Mouse (Mus musculus) CH12.LX (cell line): ENCODE data around the gene Csk. TPM values are rescaled to one million over a fixed set of nuclear protein-coding genes. Genes with fewer than 3 reads are reported as not detected.

Experiments used
- DNase-seq: peaks from one replicate; pipeline ENCODE4 v3.0.0-alpha.2; 2013; ENCODE audit errors: extremely low read depth
- H3K27ac ChIP-seq: 2 replicates; pipeline ENCODE4 v1.5.1; 2012; ENCODE audit warnings: low read depth, mild to moderate bottlenecking, control low read depth, moderate library complexity; ENCODE audit not compliant: insufficient read depth
- H3K27me3 ChIP-seq: replicated peaks from 2 replicates; pipeline ENCODE3; 2012; ENCODE audit warnings: inconsistent platforms
- H3K36me3 ChIP-seq, 2 experiments: replicated peaks in 1 of 2; 2 replicates each; pipeline versions ENCODE3 to v1.6.1; 2012; ENCODE audit warnings: inconsistent platforms in 1 of 2, low read length in 1 of 2, mild to moderate bottlenecking in 1 of 2, mixed read lengths in 1 of 2, moderate library complexity in 1 of 2; ENCODE audit not compliant: control insufficient read depth in 1 of 2, insufficient read depth in 1 of 2
- H3K4me1 ChIP-seq, 2 experiments: 2 replicates each; pipeline ENCODE4 v1.6.1; 2012; ENCODE audit warnings: inconsistent platforms in 1 of 2, moderate library complexity in 1 of 2; ENCODE audit not compliant: insufficient read depth in 2 of 2, control insufficient read depth in 1 of 2
- H3K4me2 ChIP-seq: 2 replicates; pipeline ENCODE4 v1.6.1; 2012; ENCODE audit warnings: low read depth, mild to moderate bottlenecking, control low read depth; ENCODE audit not compliant: poor library complexity, insufficient read depth, severe bottlenecking
- H3K4me3 ChIP-seq, 3 experiments: fragments of 150-350 bp in 1 of 3; sonication (generic) in 1 of 3; replicated peaks in 1 of 3; 2 replicates each; pipeline versions ENCODE3 to v1.5.1; 2011 to 2012; ENCODE audit warnings: low read depth in 2 of 3, low read length in 2 of 3, mild to moderate bottlenecking in 2 of 3, moderate library complexity in 2 of 3, control low read depth in 1 of 3, improper control_type of control experiment in 1 of 3, inconsistent platforms in 1 of 3, mixed read lengths in 1 of 3; ENCODE audit not compliant: poor library complexity in 1 of 3
- H3K79me2 ChIP-seq: replicated peaks from 2 replicates; pipeline ENCODE4 v1.6.1; 2012; ENCODE audit warnings: mild to moderate bottlenecking, moderate library complexity; ENCODE audit not compliant: control insufficient read depth, poor library complexity, insufficient read depth, severe bottlenecking; ENCODE audit errors: extremely low read depth
- H3K9ac ChIP-seq: 2 replicates; pipeline ENCODE4 v1.6.1; 2012; ENCODE audit warnings: low read depth, mild to moderate bottlenecking, control low read depth, moderate library complexity; ENCODE audit not compliant: insufficient read depth
- H3K9me3 ChIP-seq: replicated peaks from 2 replicates; pipeline ENCODE3; 2012; ENCODE audit warnings: low read length, inconsistent platforms, mixed read lengths
- BHLHE40 ChIP-seq: IDR thresholded peaks from 2 replicates; pipeline ENCODE4 v1.6.1; 2011; ENCODE audit warnings: mild to moderate bottlenecking, low read depth, low read length, improper control_type of control experiment
- CHD1 ChIP-seq: IDR thresholded peaks from 2 replicates; pipeline ENCODE4 v1.6.1; 2012; ENCODE audit warnings: low read depth, low read length, improper control_type of control experiment, inconsistent platforms
- CHD2 ChIP-seq: IDR thresholded peaks from 2 replicates; pipeline ENCODE4 v1.6.1; 2011; ENCODE audit warnings: low read length, improper control_type of control experiment
- CTCF ChIP-seq, 2 experiments: IDR thresholded peaks in 1 of 2; conservative IDR thresholded peaks in 1 of 2; 2 replicates each; pipeline ENCODE4 v1.5.1; 2011 to 2012; ENCODE audit warnings: low read depth in 2 of 2, low read length in 2 of 2, improper control_type of control experiment in 1 of 2, inconsistent platforms in 1 of 2, mild to moderate bottlenecking in 1 of 2, moderate library complexity in 1 of 2
- EP300 ChIP-seq: IDR thresholded peaks from 2 replicates; pipeline ENCODE4 v1.6.1; 2011; ENCODE audit warnings: low read length, improper control_type of control experiment
- ETS1 ChIP-seq: conservative IDR thresholded peaks from 2 replicates; pipeline ENCODE4 v1.6.1; 2012; ENCODE audit warnings: low read depth, mild to moderate bottlenecking, inconsistent platforms, low read length, improper control_type of control experiment, moderate library complexity
- HCFC1 ChIP-seq: IDR thresholded peaks from 2 replicates; pipeline ENCODE4 v1.6.1; 2012; ENCODE audit warnings: low read depth, mild to moderate bottlenecking, inconsistent platforms, low read length, improper control_type of control experiment
- MAFK ChIP-seq: IDR thresholded peaks from 2 replicates; pipeline ENCODE4 v1.6.1; 2011; ENCODE audit warnings: low read length, improper control_type of control experiment; ENCODE audit not compliant: insufficient replicate concordance
- MAZ ChIP-seq: IDR thresholded peaks from 2 replicates; pipeline ENCODE4 v1.6.1; 2012; ENCODE audit warnings: low read depth, mild to moderate bottlenecking, inconsistent platforms, low read length, improper control_type of control experiment, moderate library complexity
- MEF2A ChIP-seq: IDR thresholded peaks from 2 replicates; pipeline ENCODE4 v1.6.1; 2014; ENCODE audit warnings: low read depth, mild to moderate bottlenecking, inconsistent platforms, low read length, improper control_type of control experiment, borderline replicate concordance
- POLR2A ChIP-seq: IDR thresholded peaks from 2 replicates; pipeline ENCODE4 v1.6.1; 2011; ENCODE audit warnings: low read depth, mild to moderate bottlenecking, improper control_type of control experiment, low read length
- RAD21 ChIP-seq: IDR thresholded peaks from 2 replicates; pipeline ENCODE4 v1.6.1; 2011; ENCODE audit warnings: low read depth, mild to moderate bottlenecking, low read length, improper control_type of control experiment, moderate library complexity
- RCOR1 ChIP-seq: conservative IDR thresholded peaks from 2 replicates; pipeline ENCODE4 v1.6.1; 2012; ENCODE audit warnings: low read depth, mild to moderate bottlenecking, inconsistent platforms, low read length, improper control_type of control experiment
- SMC3 ChIP-seq: IDR thresholded peaks from 2 replicates; pipeline ENCODE4 v1.6.1; 2011; ENCODE audit warnings: low read depth, low read length, improper control_type of control experiment
- TBP ChIP-seq: conservative IDR thresholded peaks from 2 replicates; pipeline ENCODE4 v1.6.1; 2011; ENCODE audit warnings: low read depth, low read length, improper control_type of control experiment
- UBTF ChIP-seq: IDR thresholded peaks from 2 replicates; pipeline ENCODE4 v1.6.1; 2012; ENCODE audit warnings: low read depth, mild to moderate bottlenecking, inconsistent platforms, low read length, improper control_type of control experiment, moderate library complexity
- USF2 ChIP-seq: conservative IDR thresholded peaks from 2 replicates; pipeline ENCODE4 v1.6.1; 2011; ENCODE audit warnings: low read depth, low read length, improper control_type of control experiment
- dilution Hi-C: fragments of 300-500 bp; cut with MboI; formaldehyde crosslinking; loops from 2 replicates; pipeline ENCODE4 v1.14.3; 2020; ENCODE audit warnings: low sequenced_read_pairs; ENCODE audit not compliant: extremely low pct_unique_long_range_greater_than_20kb, extremely low pct_ligation_motif_present
- in situ Hi-C: fragments of 300-500 bp; cut with MboI; formaldehyde crosslinking; loops from 3 replicates; pipeline ENCODE4 v1.14.3; 2019; ENCODE audit warnings: low sequenced_read_pairs, low pct_ligation_motif_present, low pct_unique_long_range_greater_than_20kb, mixed read lengths
- polyA plus RNA-seq: library from polyadenylated mRNA; unstranded; fragments of >175 nt; gene quantifications from 2 replicates; pipeline ENCODE4 v1.2.1, GENCODE M21; 2012; ENCODE audit warnings: low read depth; ENCODE audit not compliant: insufficient read length
- total RNA-seq, 2 experiments: library from RNA; depleted of rRNA; stranded (reverse); fragments of 300-350 nt in 1 of 2; fragments of >200 nt in 1 of 2; gene quantifications; 2 replicates each; pipeline ENCODE4 v1.2.3; 2012 to 2014

Csk gene
- total and polyA plus RNA-seq, 3 experiments: 111 to 153 (median 111) TPM

DNA sequence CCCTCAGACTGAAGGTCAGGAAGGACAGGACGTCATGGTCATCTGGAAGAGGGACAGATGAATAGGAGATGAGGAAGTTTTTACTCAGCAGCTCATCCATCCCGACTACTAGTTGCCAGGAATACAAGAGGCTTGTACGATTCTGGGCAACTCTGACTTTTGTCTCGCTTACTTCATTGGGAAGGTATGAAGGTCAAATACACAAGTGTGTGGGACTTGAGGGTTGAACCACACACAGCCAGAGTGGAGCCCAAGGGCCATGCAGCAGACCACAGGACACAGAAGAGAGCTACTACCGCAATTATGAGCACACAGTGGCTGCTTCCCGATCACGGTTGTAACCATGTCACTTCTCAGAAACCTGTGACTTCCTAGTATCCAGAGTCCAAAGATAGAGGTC, 40.8 kb downstream of the Csk start:
- in situ Hi-C loops: no loop called here
- DNase-seq: no peak

DNA sequence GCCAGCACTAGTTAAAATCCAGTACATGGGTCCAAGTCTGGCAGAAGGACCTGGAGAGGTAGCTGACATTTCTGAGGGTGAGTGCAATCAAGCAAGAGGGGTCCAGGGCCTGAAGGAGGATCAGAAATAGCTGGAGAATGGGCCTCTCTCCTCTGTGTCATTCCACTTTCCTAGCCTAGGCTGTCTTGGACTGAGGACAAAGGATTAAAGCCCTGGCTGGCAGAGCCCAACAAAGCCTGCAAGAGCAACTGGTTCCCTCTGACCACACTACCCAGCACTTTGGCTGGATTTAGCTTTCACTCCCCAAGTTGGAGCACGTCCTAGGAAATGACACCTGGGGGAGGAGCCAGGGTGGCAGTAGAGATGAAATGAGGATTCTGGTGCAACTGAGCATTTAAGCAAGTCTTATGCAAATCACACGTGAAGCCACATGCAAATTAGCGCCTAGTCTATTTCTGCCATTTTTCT, 43.0 kb downstream of the Csk start:
- H3K9me3 ChIP-seq: no peaks in the 10 kb centered on the region
- in situ Hi-C loops: no loop called here
- TF ChIP-seq BHLHE40 (peak; percentile 89), MAZ (no peak)
- TF ChIP-seq, all 38 proteins: peak for 1
- Histone ChIP-seq H3K36me3 (no peaks in the 10 kb centered on the region), H3K4me2 (no peak overlapping the region), H3K79me2 (no peaks in the 10 kb centered on the region), H3K4me3 (no peak overlapping the region), H3K27me3 (peaks cover 9% of the 10 kb centered on the region), H3K4me1 (peaks cover 6 to 20% of the 10 kb centered on the region in 2 experiments), H3K27ac (no peak overlapping the region), H3K9ac (no peak overlapping the region)
- dilution Hi-C loops: no loop called here
- no peak for DNase-seq

More for the DNA sequence above, 40.8 kb downstream of the Csk start:
- Histone ChIP-seq H3K27me3 (peaks cover 9% of the 10 kb centered on the region), H3K9ac (no peak overlapping the region), H3K27ac (no peak overlapping the region), H3K4me1 (peaks cover 0 to 16% of the 10 kb centered on the region in 2 experiments; a peak in 2 of 4 replicates), H3K79me2 (no peaks in the 10 kb centered on the region), H3K9me3 (no peaks in the 10 kb centered on the region), H3K4me3 (no peak overlapping the region), H3K36me3 (no peaks in the 10 kb centered on the region), H3K4me2 (no peak overlapping the region)
- TF ChIP-seq CHD1 (no peak), POLR2A (no peak), ETS1 (no peak), MAZ (no peak), USF2 (no peak), MAFK (no peak), MEF2A (no peak), RCOR1 (no peak), EP300 (no peak), UBTF (no peak), CTCF (conservative IDR thresholded peaks at IDR 0.05 in 1 of 2, IDR thresholded peaks at IDR 0.05 in 1 of 2; ENCODE audit: low read depth in 2 of 2, low read length in 2 of 2) (no peak)
- dilution Hi-C loops: no loop called here

DNA sequence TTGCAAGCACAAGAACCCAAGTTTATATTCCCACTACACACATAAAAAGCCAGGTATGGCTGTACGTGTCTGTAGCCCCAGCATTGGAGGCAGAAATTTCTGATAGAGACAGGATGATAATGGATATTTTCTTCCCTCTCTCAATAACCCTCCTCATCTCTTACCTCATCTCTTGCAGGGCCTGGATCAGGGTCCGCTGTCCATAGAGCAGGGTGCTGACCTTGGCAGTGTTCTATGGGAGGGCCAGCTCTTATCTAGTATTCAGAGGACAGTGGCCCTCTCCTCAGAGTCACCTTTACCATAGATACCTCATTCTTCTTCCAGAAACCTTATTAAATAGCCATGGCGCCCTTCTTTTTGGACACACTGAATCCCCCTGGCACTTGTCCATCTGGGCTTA, 43.6 kb downstream of the Csk start:
- in situ Hi-C loops: no loop called here
- Histone ChIP-seq H3K4me1 (peaks cover 6 to 20% of the 10 kb centered on the region in 2 experiments), H3K4me3 (no peak overlapping the region), H3K27ac (no peak overlapping the region)
- DNase-seq: no peak
- no peak for TF ChIP-seq TBP
- no peak for TF ChIP-seq SMC3
- no peak for TF ChIP-seq HCFC1
- no peak for TF ChIP-seq RAD21
- TF ChIP-seq RCOR1: no peak
- no peak for TF ChIP-seq CHD2
- TF ChIP-seq, all 38 proteins: peak for 0
- Histone ChIP-seq H3K36me3 (no peaks in the 10 kb centered on the region), H3K9ac (no peak overlapping the region), H3K9me3 (no peaks in the 10 kb centered on the region), H3K79me2 (no peaks in the 10 kb centered on the region), H3K4me2 (no peak overlapping the region), H3K27me3 (peaks cover 9% of the 10 kb centered on the region)
- dilution Hi-C loops: no loop called here
